Mouse (Mus musculus) erythroblast, adult 5-6 weeks (primary cell): Measurements from ENCODE around the gene Dnajc11. TPM values are rescaled to one million over a fixed set of nuclear protein-coding genes. Genes with fewer than 3 reads are reported as not detected.

Experiments used
- ATAC-seq: replicated peaks from 2 replicates; pipeline ENCODE4 v1.8.0; 2016; ENCODE audit warnings: moderate number of reproducible peaks, mild to moderate bottlenecking, moderate TSS enrichment, inconsistent platforms; ENCODE audit not compliant: poor library complexity, low FRiP score, severe bottlenecking
- total RNA-seq, 2 experiments: library from RNA; stranded (forward) in 1 of 2; stranded (reverse) in 1 of 2; fragments of 150-400 nt in 1 of 2; fragments of 200-764, 138-1000 nt in 1 of 2; gene quantifications; 2 replicates each; pipeline versions ENCODE4 v1.2.3 to v1.2.4; 2015 to 2017; ENCODE audit warnings: low replicate concordance in 2 of 2

Dnajc11 gene
- total RNA-seq, 2 experiments from 2014 or later = 17.1 to 39.4 TPM

DNA sequence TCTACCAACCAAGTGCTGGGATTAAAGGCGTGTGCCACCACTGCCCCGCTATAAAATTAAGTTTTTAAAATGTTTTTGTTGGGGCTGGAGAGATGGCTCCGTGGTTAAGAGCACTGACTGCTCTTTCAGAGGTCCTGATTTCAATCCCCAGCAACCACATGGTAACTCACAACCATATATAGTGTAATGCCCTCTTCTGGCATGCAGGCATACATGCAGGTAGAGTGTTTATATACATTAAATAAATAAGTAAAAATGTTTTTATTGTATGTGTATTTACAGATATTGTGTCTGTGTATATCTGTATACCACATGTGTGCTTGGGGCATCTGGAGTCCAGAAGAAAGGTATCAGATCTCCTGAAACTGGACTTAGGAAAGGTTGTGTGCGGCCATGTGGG is 67.8 kb downstream of the Dnajc11 start:
- ATAC-seq = no peak

GRCm38 (mm10) chr4:152002063-152002462 is 68.6 kb downstream of the Dnajc11 start:
- ATAC-seq = no peak

DNA sequence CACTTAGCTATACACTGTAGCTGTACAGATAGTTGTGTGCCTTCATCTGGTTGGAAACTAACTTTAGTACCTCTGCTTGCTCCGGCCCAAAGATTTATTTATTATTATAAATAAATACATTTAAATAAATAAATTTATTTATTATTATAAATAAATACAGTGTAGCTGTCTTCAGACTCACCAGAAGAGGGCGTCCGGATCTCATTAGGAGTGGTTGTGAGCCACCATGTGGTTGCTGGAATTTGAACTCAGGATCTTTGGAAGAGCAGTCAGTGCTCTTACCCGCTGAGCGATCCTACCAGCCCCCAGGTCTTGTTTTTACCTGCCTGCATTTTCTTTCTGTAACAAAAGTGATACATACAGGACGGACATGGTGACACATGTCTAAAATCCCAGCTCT is 72.6 kb downstream of the Dnajc11 start:
- ATAC-seq = no peak

DNA sequence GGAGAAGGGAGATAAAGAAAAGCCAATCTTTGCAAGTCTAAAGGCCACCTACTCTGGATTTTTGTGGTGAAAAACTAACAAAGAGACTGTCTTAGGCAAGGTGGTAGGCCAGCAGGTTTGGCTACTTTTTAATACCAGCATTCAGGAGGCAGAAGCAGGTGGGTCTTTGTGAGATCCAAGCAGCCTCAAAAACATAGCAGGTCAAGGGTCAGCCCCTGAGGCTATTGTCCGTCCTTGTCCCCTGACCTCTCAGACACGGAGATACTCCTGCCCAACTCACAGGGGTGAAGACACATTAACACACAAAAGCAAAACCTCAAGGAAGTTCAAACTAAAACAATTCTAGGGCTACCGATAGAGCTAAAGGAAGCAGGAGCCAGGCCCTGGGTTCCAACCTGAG is 73.3 kb downstream of the Dnajc11 start:
- ATAC-seq = no peak

GRCm38 (mm10) chr4:152007481-152008147 is 74.1 kb downstream of the Dnajc11 start:
- ATAC-seq = no peak

DNA sequence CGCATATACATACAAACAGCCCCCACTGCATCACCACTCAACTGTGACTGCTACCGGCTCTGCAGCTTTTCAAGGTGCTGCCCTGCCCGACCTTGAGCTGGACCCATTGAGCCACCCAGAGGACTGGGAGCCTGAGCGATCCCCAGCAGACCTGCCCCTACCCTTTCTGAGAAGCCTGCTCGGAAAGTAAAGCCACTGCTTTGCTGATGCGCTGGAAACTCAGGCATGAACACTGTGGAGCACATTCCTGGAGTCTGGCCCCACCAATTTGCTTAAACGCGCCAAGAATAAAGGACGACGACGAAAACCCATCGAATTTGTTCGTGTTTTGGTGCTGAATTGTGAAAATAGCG is 74.6 kb downstream of the Dnajc11 start:
- ATAC-seq = no peak

DNA sequence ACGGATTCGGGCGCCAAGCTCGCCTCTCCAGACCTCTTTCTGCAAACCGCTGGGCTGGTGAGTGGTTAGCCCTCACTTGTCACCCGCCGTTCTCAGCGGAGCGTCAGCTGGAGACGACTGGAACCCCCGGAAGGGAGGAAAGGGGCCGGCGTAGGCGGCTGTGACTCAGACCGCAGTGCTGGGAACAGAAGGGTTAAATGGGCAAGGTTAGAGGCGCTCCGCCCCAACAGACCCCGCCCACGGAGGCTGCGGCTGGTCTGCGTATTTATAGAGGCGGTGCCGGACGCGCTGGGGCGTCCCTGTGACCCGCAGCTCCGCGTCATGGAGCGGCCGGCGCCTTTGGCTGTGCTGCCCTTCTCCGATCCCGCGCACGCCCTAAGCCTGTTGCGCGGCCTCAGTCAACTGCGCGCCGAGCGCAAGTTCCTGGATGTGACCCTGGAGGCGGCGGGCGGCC is 75.2 kb downstream of the Dnajc11 start, which contains the start of gene Klhl21:
Gene Klhl21 (plus strand): TSS at position 182 of the 454 bp plus-strand sequence.
- ATAC-seq = peak; percentile 80

GRCm38 (mm10) chr4:152009076-152010051 is 75.9 kb downstream of the Dnajc11 start:
- ATAC-seq = no peak

GRCm38 (mm10) chr4:152010091-152010706 is 76.7 kb downstream of the Dnajc11 start:
- peak; percentile 76 for ATAC-seq

DNA sequence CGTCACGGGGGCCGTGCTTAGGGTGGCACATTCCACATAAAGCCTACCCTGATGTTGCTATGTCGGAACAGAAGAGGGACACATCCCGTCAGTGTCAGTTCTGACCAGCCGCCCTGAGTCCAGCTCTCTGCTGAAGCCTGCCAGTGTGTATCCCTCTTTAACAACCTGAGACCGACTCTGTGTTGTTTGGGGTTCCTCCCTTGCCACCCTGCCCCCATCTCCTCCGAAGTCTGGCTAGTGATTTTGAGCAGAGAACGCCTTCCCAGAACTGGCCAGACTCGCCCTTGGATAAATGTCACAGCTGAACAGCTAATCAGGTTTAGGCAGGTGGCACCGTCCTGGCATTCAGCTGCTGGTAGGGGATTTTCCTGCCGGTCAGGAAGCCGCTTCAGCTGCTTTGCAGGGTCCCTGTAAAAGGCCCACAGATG is 77.2 kb downstream of the Dnajc11 start:
- ATAC-seq = peak; percentile 31

GRCm38 (mm10) chr4:152011171-152011760 is 77.8 kb downstream of the Dnajc11 start:
- no peak for ATAC-seq

DNA sequence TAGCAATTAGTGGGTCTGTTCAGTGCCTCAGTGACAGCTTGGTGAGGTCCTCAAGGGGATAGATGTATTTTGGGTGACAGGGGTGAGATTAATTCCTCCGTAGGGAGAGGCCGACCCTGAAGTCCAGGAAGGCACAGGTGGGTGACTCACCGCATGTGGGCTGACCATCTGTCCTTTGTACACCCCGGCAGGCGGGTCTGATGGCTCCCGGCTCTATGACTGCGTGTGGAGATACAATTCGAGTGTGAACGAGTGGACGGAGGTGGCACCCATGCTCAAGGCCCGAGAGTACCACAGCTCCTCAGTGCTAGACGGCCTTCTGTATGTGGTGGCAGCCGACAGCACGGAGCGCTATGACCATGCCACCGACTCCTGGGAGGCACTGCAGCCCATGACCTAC is 78.6 kb downstream of the Dnajc11 start:
- no peak for ATAC-seq

DNA sequence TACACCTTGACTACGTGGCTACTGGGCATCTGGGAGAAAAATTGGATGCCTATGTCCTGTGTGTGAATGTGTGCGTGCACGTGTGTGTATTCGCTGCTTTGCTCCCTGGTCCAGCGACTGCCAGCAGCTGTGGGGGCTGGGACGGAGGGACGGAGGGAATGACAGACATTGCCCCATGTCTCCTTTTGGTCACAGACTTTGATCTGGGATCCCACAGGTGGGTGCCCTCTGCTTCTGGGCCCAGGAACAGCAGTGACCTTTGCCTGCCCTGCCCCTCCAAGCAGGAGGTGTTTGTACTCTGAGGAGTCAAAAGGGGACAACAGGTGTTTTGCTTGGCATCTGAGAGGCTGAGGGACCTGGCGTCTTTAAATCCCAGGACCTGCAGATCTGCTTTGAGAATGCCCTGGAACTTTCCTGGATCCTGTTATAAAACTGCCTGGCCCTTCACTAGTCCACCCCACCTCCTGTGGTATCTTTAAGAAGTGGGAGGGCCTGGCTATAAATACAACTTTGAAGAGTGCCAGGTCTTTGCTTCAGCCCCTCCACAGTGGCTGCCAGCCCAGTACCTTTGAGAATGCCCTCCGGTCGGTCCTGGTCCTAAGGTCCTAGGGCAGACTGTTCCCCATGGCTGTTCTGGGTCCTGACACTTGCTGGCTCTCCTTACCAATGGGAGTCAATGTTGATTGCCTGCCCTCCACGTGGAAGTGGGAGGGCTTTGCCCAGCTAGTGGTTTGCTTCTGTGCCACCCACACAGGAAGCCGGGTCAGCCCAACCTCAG is 79.7 kb downstream of the Dnajc11 start:
- ATAC-seq = no peak

DNA sequence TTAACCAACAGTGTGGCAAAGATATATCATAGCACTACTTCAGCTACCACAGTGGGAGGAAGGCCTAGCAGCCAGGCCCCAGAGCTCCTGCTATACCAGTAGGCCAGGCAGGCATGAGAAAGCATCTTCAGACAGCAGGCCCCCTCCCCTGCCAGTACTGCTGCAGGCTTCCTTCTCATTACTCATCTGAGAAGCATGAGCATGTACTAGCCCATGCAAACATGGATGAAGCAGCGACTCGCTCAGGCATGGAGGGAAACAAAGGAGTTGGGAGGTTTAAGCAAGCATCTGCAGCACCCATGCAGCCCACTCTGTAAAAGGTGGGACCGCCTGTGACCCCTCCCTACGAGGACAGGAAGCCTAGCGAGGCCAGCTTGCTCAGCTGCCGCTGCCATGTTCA is 85.6 kb downstream of the Dnajc11 start:
- no peak for ATAC-seq

GRCm38 (mm10) chr4:152020024-152020423 is 86.5 kb downstream of the Dnajc11 start:
- no peak for ATAC-seq

GRCm38 (mm10) chr4:152021568-152022097 is 88.1 kb downstream of the Dnajc11 start:
- no peak for ATAC-seq

DNA sequence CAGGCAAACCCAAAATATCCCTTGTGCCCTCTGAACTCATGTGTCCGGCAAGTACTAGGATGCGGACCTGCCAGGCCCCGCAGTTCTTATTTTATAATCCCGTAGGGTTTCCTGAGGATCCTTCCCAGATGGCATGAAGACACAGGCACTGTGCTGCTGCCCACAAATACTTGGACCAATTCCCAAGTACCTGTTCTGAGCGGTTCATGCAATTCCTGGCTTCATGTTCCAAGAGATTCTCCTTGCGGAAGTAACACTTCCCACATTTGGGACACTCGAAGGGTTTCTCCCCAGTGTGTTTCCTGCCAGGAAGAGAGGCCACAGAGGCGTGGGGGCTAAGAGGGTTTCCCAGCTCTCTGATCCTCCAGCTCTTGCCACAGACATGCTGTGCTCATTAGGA is 89.0 kb downstream of the Dnajc11 start:
- ATAC-seq = no peak

DNA sequence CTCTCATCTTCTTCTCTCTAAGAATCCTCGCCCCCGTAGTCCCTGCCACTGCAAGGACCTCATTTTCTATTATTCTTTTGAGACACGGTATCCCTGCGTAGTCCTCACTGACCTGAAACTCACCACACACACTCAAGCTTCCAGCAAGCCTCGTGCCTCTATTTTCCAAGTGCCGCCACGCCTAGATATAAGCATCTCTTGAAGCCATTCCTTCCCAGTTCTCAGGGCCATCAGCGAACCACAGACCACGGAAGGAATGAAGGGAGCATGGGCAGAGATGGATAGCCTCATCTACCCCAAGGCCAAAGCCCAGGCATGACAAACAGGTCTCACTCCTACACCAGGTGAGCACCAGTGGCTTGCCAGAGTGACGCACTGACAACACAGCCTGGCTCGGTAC is 91.0 kb downstream of the Dnajc11 start:
- ATAC-seq = no peak
